Mouse (Mus musculus) neural tube, embryonic 12.5 days (tissue): ENCODE measurements around the gene Elk3. TPM values are rescaled to one million over a fixed set of nuclear protein-coding genes. Genes with fewer than 3 reads are reported as not detected.
A peak's percentile ranks its signal among the peaks of the same experiment; 100 is the strongest.

Experiments
- ATAC-seq: fragments of 200-750 bp; cut with Nextera tagmentation; 2 replicates; pipeline ENCODE4 v1.8.0; 2017; ENCODE audit warnings: low read depth, mild to moderate bottlenecking, moderate TSS enrichment, moderate library complexity; ENCODE audit not compliant: low FRiP score
- H3K27ac ChIP-seq: fragments of 300-500 bp; sonication (generic); 2 replicates; pipeline ENCODE4 v1.5.1; 2016
- H3K27me3 ChIP-seq: fragments of 300-500 bp; sonication (generic); replicated peaks from 2 replicates; pipeline ENCODE4 v1.6.1; 2016; ENCODE audit warnings: mild to moderate bottlenecking
- H3K36me3 ChIP-seq: fragments of 300-500 bp; sonication (generic); 2 replicates; pipeline ENCODE4 v1.6.1; 2016; ENCODE audit warnings: mild to moderate bottlenecking
- H3K4me1 ChIP-seq: fragments of 300-500 bp; sonication (generic); 2 replicates; pipeline ENCODE4 v1.6.1; 2016
- H3K4me2 ChIP-seq: fragments of 300-500 bp; sonication (generic); replicated peaks from 2 replicates; pipeline ENCODE4 v1.6.1; 2016; ENCODE audit warnings: mild to moderate bottlenecking
- H3K4me3 ChIP-seq: fragments of 300-500 bp; sonication (generic); 2 replicates; pipeline ENCODE4 v1.5.1; 2016
- H3K9ac ChIP-seq: fragments of 300-500 bp; sonication (generic); 2 replicates; pipeline ENCODE4 v1.6.1; 2016; ENCODE audit warnings: mild to moderate bottlenecking
- H3K9me3 ChIP-seq: fragments of 300-500 bp; sonication (generic); 2 replicates; pipeline ENCODE4 v1.6.1; 2016; ENCODE audit warnings: mild to moderate bottlenecking
- WGBS: fragments of 180-500 bp; shearing (Covaris S2); methylation state at CpG from one replicate; pipeline ENCODE4 v1.1.7; 2016; 5-methylcytosine and 5-hydroxymethylcytosine counted together
- polyA plus RNA-seq: library from polyadenylated mRNA; unstranded; fragments of >200 nt; fragmentation: Nextera tagmentation; extraction: Ambion mirVana; gene quantifications from 2 replicates; pipeline ENCODE4 v1.2.1, GENCODE M21; 2016

Elk3 gene
- polyA plus RNA-seq, 1 experiment from 2014 or later = 21.3 TPM

DNA sequence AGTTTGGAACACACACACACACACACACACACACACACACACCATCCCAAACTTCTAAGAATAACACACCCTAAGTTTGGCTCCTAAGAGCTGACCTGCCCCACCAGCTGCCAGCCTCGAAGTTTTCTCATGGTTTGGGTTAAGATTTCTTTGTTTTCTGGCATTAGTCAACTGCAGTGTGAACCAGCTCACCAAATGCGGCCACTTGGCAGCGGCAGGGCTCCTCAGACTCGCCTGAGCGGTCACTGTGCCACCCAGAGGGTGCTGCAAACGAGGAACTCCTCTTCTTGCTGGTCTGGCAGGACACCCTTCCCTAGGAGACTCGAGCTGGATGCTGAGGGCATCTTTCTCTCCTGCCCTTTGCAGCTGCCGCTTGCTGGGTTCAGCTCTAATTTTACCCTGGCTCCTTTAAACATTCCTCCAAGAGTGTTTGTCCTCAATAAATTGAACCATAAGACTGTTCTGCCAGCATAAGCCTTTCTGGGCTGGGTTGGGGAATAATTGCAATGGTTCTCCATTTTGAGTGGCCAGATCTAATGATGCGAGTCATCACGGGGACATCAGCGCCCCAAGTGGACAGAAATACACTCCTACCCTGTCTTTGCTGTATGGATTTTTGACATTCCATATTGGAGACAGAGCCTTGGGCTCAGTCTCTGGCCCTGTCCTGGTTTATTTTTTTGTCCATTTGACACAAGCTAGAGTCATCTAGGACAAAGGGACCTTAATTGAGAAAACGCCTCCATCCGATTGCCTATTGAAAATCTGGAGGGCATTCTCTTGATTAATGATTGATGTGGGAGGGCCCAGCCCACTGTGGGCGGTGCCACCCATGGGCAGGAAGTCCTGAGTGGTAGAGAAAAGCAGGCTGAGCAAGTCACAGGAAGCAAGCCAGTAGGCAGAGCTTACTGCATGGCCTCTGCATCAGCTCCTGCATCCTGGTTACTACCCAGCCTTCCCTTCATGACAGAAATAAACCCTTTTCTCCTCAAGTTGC, 37.7 kb downstream of the Elk3 start:
- no peak for ATAC-seq

GRCm38 (mm10) chr10:93271831-93272230, 39.1 kb downstream of the Elk3 start:
- peaks cover 33% of the 10 kb centered on the region for H3K4me1 ChIP-seq
- no peak overlapping the region for H3K4me2 ChIP-seq
- 90% methylated on average over 7 of the region's 7 CpGs for WGBS

More for the DNA sequence above, 37.7 kb downstream of the Elk3 start:
- Histone ChIP-seq H3K9me3 (no peaks in the 10 kb centered on the region), H3K27me3 (no peaks in the 10 kb centered on the region), H3K27ac (no peak overlapping the region), H3K36me3 (no peaks in the 10 kb centered on the region), H3K4me2 (no peak overlapping the region), H3K4me3 (no peak overlapping the region), H3K9ac (no peak overlapping the region), H3K4me1 (peaks cover 39% of the 10 kb centered on the region)
- 76% methylated on average over 14 of the region's 14 CpGs for WGBS

GRCm38 (mm10) chr10:93270889-93271460, 40.0 kb downstream of the Elk3 start:
- H3K4me3 ChIP-seq = no peak overlapping the region
- H3K27ac ChIP-seq = no peak overlapping the region
- H3K4me1 ChIP-seq = peaks cover 24% of the 10 kb centered on the region
- no peaks in the 10 kb centered on the region for H3K36me3 ChIP-seq
- H3K9me3 ChIP-seq = no peaks in the 10 kb centered on the region
- no peak overlapping the region for H3K9ac ChIP-seq
- ATAC-seq = no peak
- WGBS = 93% methylated on average over 6 of the region's 6 CpGs
- H3K4me2 ChIP-seq = no peak overlapping the region
- H3K27me3 ChIP-seq = no peaks in the 10 kb centered on the region

More at GRCm38 (mm10) chr10:93271831-93272230, 39.1 kb downstream of the Elk3 start:
- no peak for ATAC-seq
- Histone ChIP-seq H3K27ac (no peak overlapping the region), H3K27me3 (no peaks in the 10 kb centered on the region), H3K36me3 (no peaks in the 10 kb centered on the region), H3K9me3 (no peaks in the 10 kb centered on the region), H3K9ac (no peak overlapping the region), H3K4me3 (no peak overlapping the region)

DNA sequence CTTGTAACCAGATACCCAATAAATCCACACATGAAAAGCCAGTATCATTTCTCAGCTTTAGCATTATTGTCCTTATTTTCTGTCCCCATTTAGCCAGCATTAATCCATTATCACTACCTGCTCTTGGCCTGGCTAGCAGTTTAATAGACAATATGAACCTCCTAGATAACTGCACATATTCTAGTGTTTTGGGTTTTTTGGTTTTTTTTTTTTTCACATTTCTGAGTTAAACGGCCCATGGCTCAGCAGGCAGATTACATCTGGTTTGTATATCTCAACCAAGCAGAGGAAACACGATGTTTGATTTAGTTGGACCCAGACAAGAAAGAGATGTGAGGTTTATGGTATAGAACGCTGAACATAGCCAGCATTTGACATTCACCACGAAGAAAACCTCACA, 41.2 kb downstream of the Elk3 start:
- no peak overlapping the region for H3K9ac ChIP-seq
- H3K9me3 ChIP-seq = no peaks in the 10 kb centered on the region
- no peak overlapping the region; the same call in 1 of the 2 replicates for H3K27ac ChIP-seq
- no peak overlapping the region for H3K4me3 ChIP-seq
- H3K4me2 ChIP-seq = no peak overlapping the region
- ATAC-seq = no peak
- H3K36me3 ChIP-seq = 0 out of 2 replicates have a peak, but pooled peaks cover 4% of the 10 kb centered on the region
- H3K4me1 ChIP-seq = peaks cover 12% of the 10 kb centered on the region; the same call in 1 of the 2 replicates
- no peaks in the 10 kb centered on the region for H3K27me3 ChIP-seq
- WGBS = 76% methylated on average over 4 of the region's 4 CpGs

- peaks cover 13% of the 10 kb centered on the region for H3K4me1 ChIP-seq
- H3K4me3 ChIP-seq = no peak overlapping the region
- H3K27me3 ChIP-seq = no peaks in the 10 kb centered on the region
- H3K36me3 ChIP-seq = 0 out of 2 replicates have a peak, but pooled peaks cover 4% of the 10 kb centered on the region
- no peaks in the 10 kb centered on the region for H3K9me3 ChIP-seq
- ATAC-seq = no peak
- no peak overlapping the region for H3K9ac ChIP-seq
- no peak overlapping the region for H3K4me2 ChIP-seq
- 91% methylated on average over 3 of the region's 3 CpGs for WGBS
- no peak overlapping the region for H3K27ac ChIP-seq
These were observed 42.6 kb downstream of the Elk3 start for GRCm38 (mm10) chr10:93268339-93268738.

GRCm38 (mm10) chr10:93267509-93267908, 43.4 kb downstream of the Elk3 start:
- 94% methylated on average over 5 of the region's 5 CpGs for WGBS
- Histone ChIP-seq H3K36me3 (0 out of 2 replicates have a peak, but pooled peaks cover 4% of the 10 kb centered on the region), H3K27me3 (no peaks in the 10 kb centered on the region), H3K4me2 (no peak overlapping the region), H3K4me3 (no peak overlapping the region), H3K9ac (no peak overlapping the region), H3K9me3 (no peaks in the 10 kb centered on the region), H3K27ac (no peak overlapping the region), H3K4me1 (peaks cover 21% of the 10 kb centered on the region)
- ATAC-seq = no peak

GRCm38 (mm10) chr10:93266521-93266920, 44.4 kb downstream of the Elk3 start:
- no peak for ATAC-seq
- Histone ChIP-seq H3K9ac (no peak overlapping the region), H3K9me3 (no peaks in the 10 kb centered on the region), H3K4me2 (no peak overlapping the region), H3K4me3 (no peak overlapping the region), H3K4me1 (peaks cover 31% of the 10 kb centered on the region), H3K36me3 (0 out of 2 replicates have a peak, but pooled peaks cover 4% of the 10 kb centered on the region), H3K27me3 (no peaks in the 10 kb centered on the region), H3K27ac (no peak overlapping the region)
- WGBS = 94% methylated on average over 7 of the region's 7 CpGs

- no peak overlapping the region for H3K4me2 ChIP-seq
- no peak for ATAC-seq
- no peak overlapping the region for H3K9ac ChIP-seq
- no peaks in the 10 kb centered on the region for H3K9me3 ChIP-seq
- no peaks in the 10 kb centered on the region for H3K27me3 ChIP-seq
- H3K36me3 ChIP-seq = 0 out of 2 replicates have a peak, but pooled peaks cover 4% of the 10 kb centered on the region
- WGBS = 85% methylated on average over 9 of the region's 9 CpGs
- peaks cover 38% of the 10 kb centered on the region for H3K4me1 ChIP-seq
- H3K27ac ChIP-seq = no peak overlapping the region
- no peak overlapping the region for H3K4me3 ChIP-seq
These were observed 45.1 kb downstream of the Elk3 start for GRCm38 (mm10) chr10:93265833-93266232.

DNA sequence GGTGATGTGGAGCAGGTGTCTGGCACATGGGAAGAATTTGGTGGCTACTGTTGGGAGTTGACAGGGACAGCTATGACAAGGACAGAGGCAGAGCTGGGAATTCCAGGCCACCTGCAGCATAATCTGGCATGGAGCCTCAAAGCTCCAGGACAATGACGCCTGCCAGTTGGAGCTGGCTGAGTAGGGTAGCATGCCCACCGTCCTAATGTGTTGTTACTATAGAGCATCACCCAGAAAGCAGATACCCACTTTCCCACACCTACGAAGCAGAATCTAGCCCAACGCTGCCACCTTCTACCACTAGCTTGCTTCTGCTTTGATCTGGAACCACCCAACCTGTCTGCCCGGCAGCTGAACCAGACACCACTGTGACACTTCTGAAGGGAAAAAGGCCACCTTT, 46.9 kb downstream of the Elk3 start:
- WGBS = 84% methylated on average over 5 of the region's 5 CpGs
- Histone ChIP-seq H3K27ac (no peak overlapping the region), H3K27me3 (no peaks in the 10 kb centered on the region), H3K4me1 (peaks cover 33% of the 10 kb centered on the region), H3K36me3 (0 out of 2 replicates have a peak, but pooled peaks cover 4% of the 10 kb centered on the region), H3K4me3 (no peak overlapping the region), H3K4me2 (0 out of 2 replicates have a peak overlapping the region, but pooled peaks have one; percentile 9), H3K9ac (no peak overlapping the region), H3K9me3 (no peaks in the 10 kb centered on the region)
- ATAC-seq = no peak

- no peak overlapping the region for H3K4me3 ChIP-seq
- H3K27me3 ChIP-seq = no peaks in the 10 kb centered on the region
- H3K4me1 ChIP-seq = peaks cover 33% of the 10 kb centered on the region
- 0 out of 2 replicates have a peak overlapping the region, but pooled peaks have one; percentile 9 for H3K4me2 ChIP-seq
- no peaks in the 10 kb centered on the region for H3K9me3 ChIP-seq
- no peak overlapping the region for H3K9ac ChIP-seq
- H3K27ac ChIP-seq = no peak overlapping the region
- peak; percentile 35; the same call in 1 of the 2 replicates for ATAC-seq
- WGBS = 56% methylated on average over 8 of the region's 8 CpGs
- H3K36me3 ChIP-seq = 0 out of 2 replicates have a peak, but pooled peaks cover 4% of the 10 kb centered on the region
These were observed 47.5 kb downstream of the Elk3 start for GRCm38 (mm10) chr10:93263431-93263830.

- Histone ChIP-seq H3K27me3 (no peaks in the 10 kb centered on the region), H3K9me3 (no peaks in the 10 kb centered on the region), H3K4me1 (peaks cover 33% of the 10 kb centered on the region), H3K27ac (no peak overlapping the region), H3K36me3 (0 out of 2 replicates have a peak, but pooled peaks cover 4% of the 10 kb centered on the region), H3K9ac (0 out of 2 replicates have a peak overlapping the region, but pooled peaks have one; percentile 17), H3K4me3 (no peak overlapping the region), H3K4me2 (peak overlapping the region; percentile 38)
- 29% methylated on average over 15 of the region's 15 CpGs for WGBS
- peak; percentile 66; the same call in 1 of the 2 replicates for ATAC-seq
These were observed 48.9 kb downstream of the Elk3 start for GRCm38 (mm10) chr10:93261981-93262499.
